Mouse (Mus musculus) midbrain, embryonic 15.5 days (tissue): ENCODE data around the gene Plcb2. TPM values are rescaled to one million over a fixed set of nuclear protein-coding genes. Genes with fewer than 3 reads are reported as not detected.

ENCODE experiments used
- ATAC-seq: fragments of 200-750 bp; cut with Nextera tagmentation; replicated peaks from 2 replicates; pipeline ENCODE4 v1.8.0; 2017; ENCODE audit warnings: moderate TSS enrichment
- H3K27ac ChIP-seq: fragments of 300-500 bp; sonication (generic); 2 replicates; pipeline ENCODE4 v1.5.1; 2015; ENCODE audit warnings: mild to moderate bottlenecking, inconsistent platforms
- H3K27me3 ChIP-seq: fragments of 300-500 bp; sonication (generic); replicated peaks from 2 replicates; pipeline ENCODE4 v1.6.1; 2015; ENCODE audit warnings: inconsistent platforms
- H3K36me3 ChIP-seq: fragments of 300-500 bp; sonication (generic); replicated peaks from 2 replicates; pipeline ENCODE4 v1.6.1; 2015; ENCODE audit warnings: inconsistent platforms
- H3K4me1 ChIP-seq: fragments of 300-500 bp; sonication (generic); 2 replicates; pipeline ENCODE4 v1.6.1; 2015; ENCODE audit warnings: inconsistent platforms
- H3K4me2 ChIP-seq: fragments of 300-500 bp; sonication (generic); 2 replicates; pipeline ENCODE4 v1.6.1; 2015; ENCODE audit warnings: inconsistent platforms, mild to moderate bottlenecking, moderate library complexity
- H3K4me3 ChIP-seq: fragments of 300-500 bp; sonication (generic); 2 replicates; pipeline ENCODE4 v1.5.1; 2015; ENCODE audit warnings: mild to moderate bottlenecking, inconsistent platforms
- H3K9ac ChIP-seq: fragments of 300-500 bp; sonication (generic); 2 replicates; pipeline ENCODE4 v1.6.1; 2015; ENCODE audit warnings: mild to moderate bottlenecking, inconsistent platforms
- H3K9me3 ChIP-seq: fragments of 300-500 bp; sonication (generic); 2 replicates; pipeline ENCODE4 v1.6.1; 2016; ENCODE audit warnings: inconsistent platforms
- WGBS: fragments of 180-500 bp; shearing (Covaris S2); methylation state at CpG from one replicate; pipeline ENCODE4 v1.1.7; 2015; ENCODE audit warnings: mixed read lengths; 5-methylcytosine and 5-hydroxymethylcytosine counted together
- polyA plus RNA-seq: library from polyadenylated mRNA; unstranded; fragments of >200 nt; fragmentation: Nextera tagmentation; extraction: Ambion mirVana; gene quantifications from 2 replicates; pipeline ENCODE4 v1.2.1, GENCODE M21; 2015

Plcb2 gene
- polyA plus RNA-seq, 1 experiment from 2014 or later: 0.71 TPM

DNA sequence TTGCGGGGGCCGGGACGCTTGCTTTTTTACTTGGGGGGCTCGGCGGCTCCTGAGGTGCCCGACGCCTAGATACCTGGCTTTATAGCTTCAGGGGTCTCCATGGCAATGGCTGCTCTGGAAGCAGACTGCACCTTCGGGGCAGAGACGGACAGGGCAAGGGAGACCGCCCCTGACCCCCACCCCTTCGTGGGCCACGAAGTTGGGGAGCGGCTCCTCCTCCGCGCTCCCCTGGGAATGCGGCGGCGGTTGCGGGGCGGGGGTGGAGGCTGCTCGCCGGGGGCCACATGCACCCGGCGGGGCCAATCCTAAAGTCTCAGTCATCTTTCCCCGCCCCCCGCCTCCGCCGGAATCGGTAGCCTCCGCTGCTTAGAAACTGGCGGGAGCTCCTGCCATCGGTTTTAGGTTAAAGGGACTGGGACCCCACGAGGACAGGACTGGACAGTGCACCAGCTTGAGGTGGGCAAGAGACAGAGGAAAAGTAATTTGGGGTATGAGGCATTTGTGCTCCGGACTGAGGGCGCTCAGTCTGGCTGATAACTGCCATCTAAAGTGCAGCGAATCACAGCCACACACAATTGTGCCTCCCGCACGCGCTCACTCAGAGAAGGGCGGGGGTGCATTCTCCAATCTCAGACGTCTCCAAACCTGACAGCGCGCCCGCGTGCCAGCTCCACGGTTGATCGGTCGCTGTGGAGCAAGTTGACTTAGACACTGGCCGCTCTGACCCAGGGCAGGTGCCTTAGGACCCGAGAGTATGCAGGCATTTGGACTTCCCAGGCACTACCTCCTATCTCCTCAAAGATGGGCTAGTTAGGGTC is 24.1 kb downstream of the Plcb2 start, which contains the start of gene Ankrd63:
TSS of gene Ankrd63 (minus strand) at position 51 of the 818 bp plus-strand sequence.
- H3K4me3 ChIP-seq: peak within 1 kb of the TSS; percentile 33
- no peaks in the 10 kb centered on the region for H3K36me3 ChIP-seq
- H3K27ac ChIP-seq: no peak within 1 kb of the TSS
- H3K27me3 ChIP-seq: peaks cover 99% of the 10 kb centered on the region
- peak within 1 kb of the TSS; percentile 23; the same call in 1 of the 2 replicates for H3K9ac ChIP-seq
- H3K4me2 ChIP-seq: peak within 1 kb of the TSS; percentile 68
- no peak for ATAC-seq
- H3K9me3 ChIP-seq: no peaks in the 10 kb centered on the region
- 1% methylated on average over 50 of the region's 50 CpGs for WGBS
- H3K4me1 ChIP-seq: peaks cover 45% of the 10 kb centered on the region

DNA sequence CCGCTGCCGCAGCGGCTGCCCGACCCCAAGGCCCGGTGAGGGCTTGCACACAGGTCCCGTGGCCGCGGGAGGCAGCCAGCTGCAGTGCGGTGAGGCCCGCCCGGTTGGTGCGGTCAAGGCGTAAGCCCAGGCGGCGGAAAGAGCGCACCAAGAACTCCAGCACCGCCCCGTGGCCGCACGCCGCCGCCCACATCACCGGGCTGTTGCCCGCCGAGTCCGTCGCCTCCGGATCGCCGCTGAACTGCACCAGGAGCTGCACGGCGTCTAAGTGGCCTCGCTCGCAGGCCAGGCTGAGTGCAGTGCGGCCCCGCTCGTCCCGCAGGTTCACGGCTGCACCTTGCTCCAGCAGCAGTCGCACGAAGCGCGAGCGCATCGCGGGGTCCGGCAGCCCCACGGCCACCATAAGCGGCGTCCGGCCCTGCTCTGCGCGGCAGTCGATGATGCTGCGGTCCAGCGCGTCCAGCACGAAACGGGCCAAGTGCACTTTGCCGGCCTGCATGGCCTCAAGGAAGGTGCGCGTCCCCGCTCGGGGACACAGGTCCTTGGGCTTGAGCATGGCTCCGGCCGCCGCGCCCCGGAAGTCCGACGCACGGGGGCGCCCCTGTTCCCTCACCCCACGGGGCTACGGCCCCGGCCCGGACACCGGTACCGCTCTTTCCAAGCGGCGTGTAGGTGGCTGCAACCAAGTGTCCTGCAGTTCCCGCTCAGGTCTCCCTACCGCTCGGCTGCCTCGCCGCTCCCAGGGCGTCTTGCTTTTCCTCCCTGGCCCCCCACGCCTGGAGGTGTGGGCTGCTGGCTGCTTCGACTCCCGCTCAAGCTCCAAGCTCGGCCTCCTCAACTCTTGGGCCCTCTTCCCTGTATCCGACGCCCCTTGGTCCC is 25.1 kb downstream of the Plcb2 start:
- Histone ChIP-seq H3K4me3 (peak overlapping the region; percentile 33), H3K4me2 (peak overlapping the region; percentile 68), H3K36me3 (no peaks in the 10 kb centered on the region), H3K9me3 (no peaks in the 10 kb centered on the region), H3K27ac (no peak overlapping the region), H3K27me3 (peaks cover 93% of the 10 kb centered on the region), H3K4me1 (peaks cover 45% of the 10 kb centered on the region), H3K9ac (peak overlapping the region; percentile 23; the same call in 1 of the 2 replicates)
- ATAC-seq: peak; percentile 21
- WGBS: 1% methylated on average over 89 of the region's 93 CpGs

DNA sequence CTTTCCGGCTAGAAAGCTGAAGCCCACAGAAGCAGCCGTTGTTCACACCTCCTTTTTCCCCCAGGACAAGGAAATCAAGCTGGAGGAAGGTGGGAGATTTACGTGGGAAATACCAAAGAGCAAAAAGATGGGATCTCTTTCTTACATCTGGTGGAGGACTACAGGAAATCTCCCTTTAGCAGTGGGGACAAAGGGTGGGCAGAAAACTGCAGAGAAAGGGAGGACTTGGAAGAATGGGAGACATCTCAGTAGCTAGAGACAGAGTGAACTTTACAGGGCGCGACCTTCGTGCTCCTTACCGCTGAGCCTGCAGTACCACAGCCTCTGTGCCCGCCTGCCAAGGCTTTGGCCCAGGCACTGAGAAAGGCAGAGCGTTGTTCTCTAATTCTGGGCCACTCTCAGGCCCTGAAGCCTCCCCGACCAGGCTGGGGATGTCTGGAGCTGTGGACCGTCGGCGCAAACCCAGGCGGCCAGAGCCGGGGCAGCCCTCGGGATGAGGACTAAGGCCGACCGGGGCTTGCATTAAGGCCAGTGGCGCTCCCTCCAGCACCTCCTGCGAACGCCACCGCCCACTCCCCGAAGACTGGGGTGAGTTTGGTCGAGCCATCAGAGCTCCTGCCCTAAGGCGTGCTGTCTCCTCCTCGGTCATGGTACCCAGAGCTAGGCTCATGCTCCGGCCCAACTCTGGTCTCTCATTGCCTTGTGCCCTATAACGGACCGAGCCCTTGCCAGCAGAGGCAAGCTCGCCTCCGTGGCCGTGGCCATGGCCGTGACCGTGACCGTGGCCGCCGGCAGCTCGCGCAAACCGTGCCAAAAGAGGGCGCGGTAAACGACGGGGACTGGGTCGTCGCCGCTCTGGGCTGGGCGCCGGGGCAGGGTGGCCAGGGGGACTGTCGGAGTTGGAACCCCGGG is 26.0 kb downstream of the Plcb2 start:
- H3K36me3 ChIP-seq: no peaks in the 10 kb centered on the region
- peak overlapping the region; percentile 33 for H3K4me3 ChIP-seq
- H3K4me2 ChIP-seq: peak overlapping the region; percentile 68
- H3K27ac ChIP-seq: no peak overlapping the region
- H3K4me1 ChIP-seq: peaks cover 45% of the 10 kb centered on the region
- no peak overlapping the region for H3K9ac ChIP-seq
- peaks cover 91% of the 10 kb centered on the region for H3K27me3 ChIP-seq
- 4% methylated on average over 51 of the region's 51 CpGs for WGBS
- ATAC-seq: peak; percentile 5; the same call in 1 of the 2 replicates
- no peaks in the 10 kb centered on the region for H3K9me3 ChIP-seq

DNA sequence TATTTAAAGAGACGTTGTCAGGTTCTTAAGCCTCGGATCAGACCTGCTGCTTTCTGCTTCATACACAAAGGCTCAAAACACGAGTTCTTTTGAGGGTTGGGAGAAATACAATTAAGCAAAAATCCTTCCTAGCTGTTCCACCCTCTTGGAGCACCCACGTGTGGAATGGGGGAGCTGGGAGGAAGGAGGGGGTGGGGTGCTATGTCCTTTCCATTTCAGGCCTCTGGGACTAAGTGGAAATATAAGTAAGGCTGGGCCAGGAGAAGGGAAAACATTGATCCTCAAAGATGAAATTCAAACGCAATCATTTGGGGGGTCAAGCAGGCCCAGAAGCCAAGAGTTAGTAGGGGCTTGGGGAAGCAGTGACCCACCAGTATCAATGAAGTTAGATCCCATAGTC is 27.1 kb downstream of the Plcb2 start:
- Histone ChIP-seq H3K9ac (no peak overlapping the region), H3K4me3 (no peak overlapping the region), H3K27me3 (peaks cover 90% of the 10 kb centered on the region), H3K27ac (no peak overlapping the region), H3K4me2 (no peak overlapping the region), H3K9me3 (no peaks in the 10 kb centered on the region), H3K4me1 (peaks cover 45% of the 10 kb centered on the region), H3K36me3 (no peaks in the 10 kb centered on the region)
- ATAC-seq: no peak
- 4% methylated on average over 5 of the region's 5 CpGs for WGBS

DNA sequence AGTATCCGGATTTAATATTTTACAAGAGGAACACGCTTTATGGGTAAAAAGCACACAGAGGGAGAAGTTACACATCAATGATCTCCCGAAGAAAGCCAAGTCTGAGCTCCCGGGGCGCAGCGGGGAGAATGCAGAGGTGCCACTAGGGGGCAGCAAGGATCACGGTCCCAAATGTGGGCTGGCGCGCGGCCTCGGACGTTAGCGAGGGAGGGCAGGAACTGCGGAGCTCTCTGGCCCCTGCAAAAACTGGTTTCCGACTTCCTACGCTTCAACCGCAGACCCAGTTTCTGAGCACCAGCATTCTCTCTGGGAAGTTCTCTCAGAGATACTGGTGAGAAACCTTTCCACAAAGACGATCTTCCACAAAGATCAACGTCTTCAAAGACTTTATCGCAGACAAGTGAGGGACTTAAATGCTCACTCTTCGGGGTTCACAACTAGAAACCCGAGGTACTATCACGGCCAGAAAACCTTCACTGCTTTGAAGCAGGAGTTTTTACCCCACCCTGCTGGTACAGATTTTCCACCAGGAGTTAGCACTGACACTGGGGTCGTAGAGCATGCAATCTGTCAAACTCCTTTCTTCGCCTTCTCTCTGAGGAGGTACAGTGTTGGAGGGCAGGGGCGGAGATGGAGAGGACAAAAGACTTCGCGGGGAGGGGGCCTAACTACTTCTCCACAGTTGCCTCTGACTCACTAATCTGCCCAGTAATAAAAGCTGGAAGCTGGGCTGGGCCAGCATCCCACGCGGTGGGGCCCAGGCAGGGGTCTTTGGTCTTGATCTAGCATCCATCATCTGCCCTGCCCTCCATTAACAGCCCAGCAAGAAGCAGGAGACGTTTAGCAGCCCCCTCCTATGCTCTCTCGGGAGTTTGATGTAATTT is 27.8 kb downstream of the Plcb2 start:
- peaks cover 45% of the 10 kb centered on the region for H3K4me1 ChIP-seq
- WGBS: 2% methylated on average over 32 of the region's 32 CpGs
- peaks cover 85% of the 10 kb centered on the region for H3K27me3 ChIP-seq
- ATAC-seq: no peak
- H3K27ac ChIP-seq: no peak overlapping the region
- H3K4me3 ChIP-seq: peak overlapping the region; percentile 17; the same call in 1 of the 2 replicates
- H3K4me2 ChIP-seq: peak overlapping the region; percentile 41
- no peaks in the 10 kb centered on the region for H3K9me3 ChIP-seq
- no peaks in the 10 kb centered on the region for H3K36me3 ChIP-seq
- H3K9ac ChIP-seq: no peak overlapping the region

DNA sequence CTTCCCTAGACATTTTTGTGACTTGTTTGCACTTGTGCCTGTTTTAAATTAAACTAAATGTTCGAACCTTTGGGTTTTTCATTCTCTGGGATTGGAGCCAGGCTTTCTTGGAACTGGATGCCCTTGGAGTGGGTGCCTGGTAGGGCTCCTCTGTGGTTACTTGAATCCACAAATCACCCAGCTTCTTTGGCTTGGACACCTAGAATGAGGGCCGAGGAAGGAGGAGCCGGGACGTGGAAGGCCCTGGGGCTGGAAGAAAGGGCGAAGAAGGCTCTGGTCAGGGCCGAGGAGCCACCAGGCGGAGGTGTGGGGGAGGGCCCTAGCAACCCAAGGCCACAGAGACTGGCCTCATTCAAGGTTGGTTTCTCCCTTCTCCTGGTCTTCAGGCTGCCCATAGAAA is 30.3 kb downstream of the Plcb2 start:
- H3K9ac ChIP-seq: no peak overlapping the region
- no peaks in the 10 kb centered on the region for H3K36me3 ChIP-seq
- WGBS: 48% methylated on average over 7 of the region's 7 CpGs
- H3K4me1 ChIP-seq: peaks cover 29% of the 10 kb centered on the region
- H3K4me2 ChIP-seq: no peak overlapping the region
- H3K9me3 ChIP-seq: no peaks in the 10 kb centered on the region
- H3K27me3 ChIP-seq: peaks cover 70% of the 10 kb centered on the region
- no peak overlapping the region for H3K27ac ChIP-seq
- no peak for ATAC-seq
- no peak overlapping the region for H3K4me3 ChIP-seq

DNA sequence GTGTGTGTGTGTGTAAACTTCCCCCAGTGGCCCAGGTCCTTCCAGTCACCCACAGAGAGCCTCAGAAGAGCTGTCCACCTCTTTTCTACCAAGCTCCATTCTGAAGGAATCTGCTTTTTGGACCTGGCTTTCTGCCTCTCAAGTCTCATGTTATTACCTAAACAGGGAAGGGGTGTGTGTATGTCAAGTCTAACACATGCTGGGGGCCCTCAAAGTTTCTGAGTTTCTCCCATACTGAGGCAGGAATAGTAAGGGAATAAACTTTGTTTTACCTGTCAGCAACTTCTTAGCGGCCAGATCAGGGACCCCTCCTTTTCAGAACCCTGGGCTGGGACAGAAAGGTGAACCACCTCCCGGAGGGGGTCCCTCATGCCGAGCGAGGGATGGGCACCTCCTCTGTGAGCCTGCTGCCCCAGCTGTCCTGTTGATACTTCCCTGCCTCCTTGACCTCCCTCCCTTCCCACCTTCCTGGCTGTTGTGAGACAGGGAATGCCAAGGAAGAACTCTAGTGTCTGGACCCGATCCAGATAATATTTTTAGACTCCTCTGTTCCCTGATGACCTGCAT is 30.8 kb downstream of the Plcb2 start:
- Histone ChIP-seq H3K27ac (no peak overlapping the region), H3K4me2 (no peak overlapping the region), H3K9me3 (no peaks in the 10 kb centered on the region), H3K9ac (no peak overlapping the region), H3K4me3 (no peak overlapping the region), H3K36me3 (no peaks in the 10 kb centered on the region), H3K4me1 (peaks cover 24% of the 10 kb centered on the region), H3K27me3 (peaks cover 64% of the 10 kb centered on the region)
- ATAC-seq: no peak
- WGBS: 53% methylated on average over 5 of the region's 5 CpGs

DNA sequence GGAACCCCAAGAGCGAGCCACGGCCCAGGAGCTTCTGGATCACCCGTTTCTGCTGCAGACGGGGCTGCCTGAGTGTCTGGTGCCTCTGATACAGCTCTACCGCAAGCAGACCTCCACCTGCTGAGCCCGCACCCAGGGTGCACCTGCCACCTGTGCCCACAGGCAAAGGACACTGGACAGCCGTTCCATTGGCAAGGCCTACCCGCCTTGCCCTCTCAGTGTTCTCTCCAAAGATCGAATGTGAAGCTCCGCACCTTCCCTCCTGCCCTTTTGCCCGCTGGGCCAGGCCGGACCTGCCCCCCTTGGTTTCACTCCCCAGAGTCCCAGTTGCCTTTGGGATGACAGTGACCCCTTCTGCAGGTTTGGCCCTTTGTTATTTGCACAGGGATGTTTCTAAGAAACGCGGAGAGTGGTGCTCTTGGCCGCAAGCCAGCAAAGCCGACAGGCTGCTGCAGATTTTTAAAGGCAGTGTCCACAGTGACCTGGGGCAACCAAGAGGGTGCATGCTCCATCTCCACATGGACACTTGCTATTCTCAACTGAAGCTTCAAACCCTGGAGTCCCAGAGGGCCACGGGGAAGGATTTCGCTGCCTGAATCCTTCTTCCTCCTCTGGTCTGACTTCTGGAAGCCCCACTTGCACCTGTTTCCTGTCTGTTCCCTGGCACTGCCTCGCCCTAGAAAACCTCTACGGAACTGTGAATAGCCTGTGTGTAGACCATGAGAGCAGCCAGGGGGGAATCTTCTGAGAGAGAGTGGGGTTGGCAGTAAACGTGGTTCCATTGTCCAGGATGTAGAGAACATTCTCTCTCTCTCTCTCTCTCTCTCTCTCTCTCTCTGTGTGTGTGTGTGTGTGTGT is 31.6 kb downstream of the Plcb2 start:
- Histone ChIP-seq H3K4me3 (no peak overlapping the region), H3K4me1 (peaks cover 21% of the 10 kb centered on the region), H3K27ac (no peak overlapping the region), H3K9ac (no peak overlapping the region), H3K4me2 (no peak overlapping the region), H3K36me3 (no peaks in the 10 kb centered on the region), H3K9me3 (no peaks in the 10 kb centered on the region), H3K27me3 (peaks cover 57% of the 10 kb centered on the region)
- WGBS: 50% methylated on average over 21 of the region's 21 CpGs
- no peak for ATAC-seq

DNA sequence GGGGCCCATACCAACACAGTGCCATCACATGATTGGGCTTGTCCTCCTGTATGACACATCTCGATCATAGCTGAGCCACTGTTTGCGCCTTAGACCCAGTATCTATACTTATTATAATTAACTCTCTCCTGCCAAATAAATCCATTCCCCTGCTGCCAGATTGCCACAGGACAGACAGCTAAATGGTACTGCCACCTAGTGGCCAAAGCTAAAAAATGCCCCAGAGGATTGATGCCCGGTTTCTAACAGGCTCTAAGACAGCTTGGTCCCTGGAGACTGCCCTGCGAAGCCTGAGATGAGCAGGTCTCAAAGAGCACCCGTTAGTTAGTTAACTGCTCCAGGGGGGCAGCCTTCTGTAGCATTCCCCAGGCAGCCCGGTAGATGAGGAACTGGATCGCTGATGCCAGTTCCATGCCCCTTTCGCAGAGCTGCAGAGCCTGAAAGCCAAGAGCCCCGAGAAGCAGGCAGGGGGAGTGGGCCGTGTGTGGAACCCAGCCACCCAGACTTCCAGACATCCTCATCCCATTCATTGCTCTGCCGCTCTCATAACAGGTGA is 32.5 kb downstream of the Plcb2 start:
- Histone ChIP-seq H3K27me3 (peaks cover 48% of the 10 kb centered on the region), H3K4me2 (no peak overlapping the region), H3K4me3 (no peak overlapping the region), H3K36me3 (0 out of 2 replicates have a peak, but pooled peaks cover 2% of the 10 kb centered on the region), H3K9me3 (no peaks in the 10 kb centered on the region), H3K9ac (no peak overlapping the region), H3K27ac (no peak overlapping the region), H3K4me1 (peaks cover 16% of the 10 kb centered on the region)
- ATAC-seq: no peak
- WGBS: 30% methylated on average over 11 of the region's 11 CpGs
